Mouse (Mus musculus): ENCODE results near the gene Gm10471.
"Not testable (repeated sequence)": the region's sequence is repeated elsewhere in the genome, so short reads cannot be mapped to it uniquely, and the experiment has no call there.

Gm10471 gene

DNA sequence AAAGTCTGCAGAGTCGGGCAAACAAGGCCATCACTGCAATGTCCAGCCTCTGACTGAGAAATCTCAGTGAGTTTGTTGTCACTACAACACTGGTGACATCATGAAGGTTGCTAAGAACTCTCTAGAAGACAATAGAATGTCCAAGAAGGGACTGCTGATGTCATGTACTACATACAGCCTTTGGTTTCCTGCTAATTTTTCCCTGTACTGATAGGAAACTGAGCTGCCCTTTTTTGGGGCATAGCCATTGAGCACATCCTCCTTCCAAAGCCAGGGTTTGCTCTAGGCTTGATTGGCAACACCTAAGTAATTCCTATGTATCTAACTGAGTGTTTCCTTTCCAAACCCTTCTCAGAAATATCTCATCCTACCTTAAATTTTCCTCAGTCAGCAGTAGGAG lies at the start of gene Gm10471:
Gene Gm10471 (minus strand): TSS at position 101 of the 400 bp plus-strand sequence.
- in situ Hi-C loops (cut with MseI, MboI) = not testable (repeated sequence)

DNA sequence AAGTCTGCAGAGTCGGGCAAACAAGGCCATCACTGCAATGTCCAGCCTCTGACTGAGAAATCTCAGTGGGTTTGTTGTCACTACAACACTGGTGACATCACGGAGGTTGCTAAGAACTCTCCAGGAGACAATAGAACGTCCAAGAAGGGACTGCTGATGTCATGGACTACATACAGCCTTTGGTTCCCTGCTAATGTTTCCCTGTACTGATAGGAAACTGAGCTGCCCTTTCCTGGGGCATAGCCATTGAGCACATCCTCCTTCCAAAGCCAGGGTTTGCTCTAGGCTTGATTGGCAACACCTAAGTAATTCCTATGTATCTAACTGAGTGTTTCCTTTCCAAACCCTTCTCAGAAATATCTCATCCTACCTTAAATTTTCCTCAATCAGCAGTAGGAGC lies 32.2 kb upstream of the Gm10471 start, which contains the start of gene Gm10220:
Gene Gm10220 (minus strand): TSS at position 101 of the 400 bp plus-strand sequence.
- in situ Hi-C loops (cut with MseI, MboI) = not testable (repeated sequence)

DNA sequence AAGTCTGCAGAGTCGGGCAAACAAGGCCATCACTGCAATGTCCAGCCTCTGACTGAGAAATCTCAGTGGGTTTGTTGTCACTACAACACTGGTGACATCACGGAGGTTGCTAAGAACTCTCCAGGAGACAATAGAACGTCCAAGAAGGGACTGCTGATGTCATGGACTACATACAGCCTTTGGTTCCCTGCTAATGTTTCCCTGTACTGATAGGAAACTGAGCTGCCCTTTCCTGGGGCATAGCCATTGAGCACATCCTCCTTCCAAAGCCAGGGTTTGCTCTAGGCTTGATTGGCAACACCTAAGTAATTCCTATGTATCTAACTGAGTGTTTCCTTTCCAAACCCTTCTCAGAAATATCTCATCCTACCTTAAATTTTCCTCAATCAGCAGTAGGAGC lies 16.2 kb upstream of the Gm10471 start, which contains the start of gene 5031410I06Rik:
Gene 5031410I06Rik (minus strand): TSS at position 101 of the 400 bp plus-strand sequence.
- in situ Hi-C loops (cut with MseI, MboI) = not testable (repeated sequence)

DNA sequence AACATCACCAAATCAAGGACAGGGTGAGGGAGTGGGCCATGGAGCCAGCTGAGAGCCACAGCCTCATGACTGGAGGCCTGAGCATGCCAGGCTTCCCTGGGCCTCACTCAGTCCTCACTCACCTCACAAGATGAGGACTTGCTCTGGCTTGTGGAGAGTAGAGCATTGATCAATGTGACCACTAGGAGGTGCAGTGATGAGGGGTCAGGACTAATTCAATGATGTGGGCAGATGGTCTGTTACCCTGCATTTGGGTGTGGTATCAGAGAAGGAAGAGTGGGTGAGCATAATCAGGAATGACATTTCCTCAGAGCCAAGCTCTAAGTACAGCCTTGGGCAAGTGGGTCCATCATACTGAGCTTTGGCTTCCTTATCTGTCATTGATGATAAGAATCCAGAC lies 10.1 kb downstream of the Gm10471 start:
- in situ Hi-C loops (cut with MseI, MboI) = not testable (repeated sequence)

DNA sequence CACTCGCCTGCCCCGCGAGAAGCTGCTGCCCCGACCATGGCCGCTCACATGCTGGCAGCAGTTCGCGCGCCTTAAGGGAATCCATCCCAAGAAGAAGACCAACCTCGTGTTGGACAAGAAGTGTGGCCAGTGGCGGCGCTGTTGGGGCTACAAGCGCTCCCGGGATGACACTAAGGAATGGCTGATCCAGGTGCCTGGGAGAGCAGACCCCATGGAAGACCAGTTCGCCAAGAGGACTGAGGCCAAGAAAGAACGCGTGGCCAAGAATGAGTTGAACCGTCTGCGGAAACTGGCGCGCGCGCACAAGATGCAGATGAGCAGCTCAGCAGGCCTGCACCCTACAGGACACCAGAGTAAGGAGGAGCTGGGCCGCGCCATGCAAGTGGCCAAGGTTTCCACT lies 18.4 kb downstream of the Gm10471 start:
- in situ Hi-C loops (cut with MseI, MboI) = no loop called here

DNA sequence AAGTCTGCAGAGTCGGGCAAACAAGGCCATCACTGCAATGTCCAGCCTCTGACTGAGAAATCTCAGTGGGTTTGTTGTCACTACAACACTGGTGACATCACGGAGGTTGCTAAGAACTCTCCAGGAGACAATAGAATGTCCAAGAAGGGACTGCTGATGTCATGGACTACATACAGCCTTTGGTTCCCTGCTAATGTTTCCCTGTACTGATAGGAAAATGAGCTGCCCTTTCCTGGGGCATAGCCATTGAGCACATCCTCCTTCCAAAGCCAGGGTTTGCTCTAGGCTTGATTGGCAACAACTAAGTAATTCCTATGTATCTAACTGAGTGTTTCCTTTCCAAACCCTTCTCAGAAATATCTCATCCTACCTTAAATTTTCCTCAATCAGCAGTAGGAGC lies 30.6 kb downstream of the Gm10471 start, which contains the start of gene Gm7347:
Gene Gm7347 (minus strand): TSS at position 101 of the 400 bp plus-strand sequence.
- in situ Hi-C loops (cut with MseI, MboI) = not testable (repeated sequence)

DNA sequence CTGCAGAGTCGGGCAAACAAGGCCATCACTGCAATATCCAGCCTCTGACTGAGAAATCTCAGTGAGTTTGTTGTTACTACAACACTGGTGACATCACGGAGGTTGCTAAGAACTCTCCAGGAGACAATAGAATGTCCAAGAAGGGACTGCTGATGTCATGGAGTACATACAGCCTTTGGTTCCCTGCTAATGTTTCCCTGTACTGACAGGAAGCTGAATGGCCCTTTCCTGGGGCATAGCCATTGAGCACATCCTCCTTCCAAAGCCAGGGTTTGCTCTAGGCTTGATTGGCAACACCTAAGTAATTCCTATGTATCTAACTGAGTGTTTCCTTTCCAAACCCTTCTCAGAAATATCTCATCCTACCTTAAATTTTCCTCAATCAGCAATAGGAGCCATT lies 49.6 kb downstream of the Gm10471 start, which contains the start of gene Speer4a:
Gene Speer4a (minus strand): TSS at position 101 of the 400 bp plus-strand sequence.
- in situ Hi-C loops (cut with MseI, MboI) = not testable (repeated sequence)

Data from mouse trophoblast stem cell (cell line).